Mouse (Mus musculus): Measurements from ENCODE around the gene Spns3. TPM values are rescaled to one million over a fixed set of nuclear protein-coding genes. Genes with fewer than 3 reads are reported as not detected.

Spns3 gene
- polyA plus RNA-seq, 1 experiment from 2014 or later = not detected

DNA sequence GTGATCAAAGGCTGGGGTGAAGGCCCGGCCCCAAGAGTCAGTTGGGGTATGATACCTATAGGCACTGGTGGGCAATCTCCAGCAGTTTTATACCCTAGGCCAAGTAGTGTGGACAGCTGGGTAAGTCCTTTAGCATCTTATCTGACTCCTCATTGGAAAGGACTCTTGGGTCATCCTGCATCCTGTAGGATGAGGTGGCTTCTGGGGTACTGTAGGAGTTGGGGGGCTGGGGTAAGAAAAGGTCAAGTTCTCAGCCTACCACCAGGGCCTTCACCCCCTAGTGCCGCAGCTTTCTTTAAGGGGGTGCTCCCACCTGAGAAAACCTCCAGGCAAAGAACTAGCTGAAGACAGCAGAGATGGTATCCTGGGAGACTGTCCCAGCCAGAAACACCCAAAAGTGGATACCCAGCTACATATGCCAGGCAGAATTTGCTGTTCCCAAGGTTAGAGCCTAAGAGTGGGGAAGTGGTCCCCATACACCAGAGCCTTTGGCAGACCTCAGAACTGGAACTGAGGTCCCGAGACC, 98.1 kb downstream of the Spns3 start:
- Histone ChIP-seq H3K9ac (ENCODE audit: low read length) (no peak overlapping the region), H3K4me2 (ENCODE audit: low read depth, low read length, severe bottlenecking) (no peak overlapping the region), H3K9me3 (ENCODE audit: control insufficient read depth, low read length) (no peaks in the 10 kb centered on the region), H3K4me1 (replicated peaks; ENCODE audit: control insufficient read depth, insufficient read depth, low read length) (0 out of 2 replicates have a peak, but pooled peaks cover 2% of the 10 kb centered on the region), H3K27ac (ENCODE audit: low read depth, low read length) (no peak overlapping the region), H3K4me3 (ENCODE audit: low read depth, low read length) (no peak overlapping the region), H3K27me3 (ENCODE audit: control insufficient read depth, insufficient read depth, low read length) (no peaks in the 10 kb centered on the region), H3K36me3 (ENCODE audit: control insufficient read depth, insufficient read depth, low read length) (peaks cover 37% of the 10 kb centered on the region)
- ATAC-seq (replicated peaks; ENCODE audit: low FRiP score) = no peak
- no peak for DNase-seq (ENCODE audit: low spot score)
- 72% methylated on average over 3 of the region's 3 CpGs for WGBS

DNA sequence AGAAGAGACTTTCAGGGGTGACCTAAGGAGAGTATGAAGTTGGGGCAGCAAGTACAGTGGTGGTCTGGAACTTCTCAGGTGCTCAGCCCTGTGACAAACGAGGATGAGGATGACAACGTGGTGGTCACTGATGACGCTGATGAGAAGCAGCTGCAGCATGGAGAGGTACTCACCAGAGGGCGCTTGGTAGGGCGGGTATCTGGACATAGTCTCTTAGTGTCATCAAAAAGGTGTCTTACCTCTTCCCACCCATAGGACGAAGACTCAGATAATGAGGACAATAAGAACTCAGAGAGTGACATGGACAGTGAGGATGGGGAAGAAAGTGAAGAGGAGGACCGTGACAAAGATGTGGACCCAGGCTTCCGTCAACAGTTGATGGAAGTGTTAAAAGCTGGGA, 102.8 kb downstream of the Spns3 start:
- DNase-seq (ENCODE audit: low spot score) (no peak), ATAC-seq (replicated peaks; ENCODE audit: low FRiP score) (no peak)
- H3K9me3 ChIP-seq (ENCODE audit: control insufficient read depth, low read length) = no peaks in the 10 kb centered on the region
- H3K27me3 ChIP-seq (ENCODE audit: control insufficient read depth, insufficient read depth, low read length) = no peaks in the 10 kb centered on the region
- peaks cover 71% of the 10 kb centered on the region for H3K36me3 ChIP-seq (ENCODE audit: control insufficient read depth, insufficient read depth, low read length)
- 90% methylated on average over 8 of the region's 8 CpGs for WGBS
- H3K4me1 ChIP-seq (replicated peaks; ENCODE audit: control insufficient read depth, insufficient read depth, low read length) = peaks cover 1% of the 10 kb centered on the region; the same call in 1 of the 2 replicates
- no peak overlapping the region for H3K27ac ChIP-seq (ENCODE audit: low read depth, low read length)
- H3K9ac ChIP-seq (ENCODE audit: low read length) = no peak overlapping the region
- no peak overlapping the region for H3K4me3 ChIP-seq (ENCODE audit: low read depth, low read length)
- no peak overlapping the region for H3K4me2 ChIP-seq (ENCODE audit: low read depth, low read length, severe bottlenecking)

DNA sequence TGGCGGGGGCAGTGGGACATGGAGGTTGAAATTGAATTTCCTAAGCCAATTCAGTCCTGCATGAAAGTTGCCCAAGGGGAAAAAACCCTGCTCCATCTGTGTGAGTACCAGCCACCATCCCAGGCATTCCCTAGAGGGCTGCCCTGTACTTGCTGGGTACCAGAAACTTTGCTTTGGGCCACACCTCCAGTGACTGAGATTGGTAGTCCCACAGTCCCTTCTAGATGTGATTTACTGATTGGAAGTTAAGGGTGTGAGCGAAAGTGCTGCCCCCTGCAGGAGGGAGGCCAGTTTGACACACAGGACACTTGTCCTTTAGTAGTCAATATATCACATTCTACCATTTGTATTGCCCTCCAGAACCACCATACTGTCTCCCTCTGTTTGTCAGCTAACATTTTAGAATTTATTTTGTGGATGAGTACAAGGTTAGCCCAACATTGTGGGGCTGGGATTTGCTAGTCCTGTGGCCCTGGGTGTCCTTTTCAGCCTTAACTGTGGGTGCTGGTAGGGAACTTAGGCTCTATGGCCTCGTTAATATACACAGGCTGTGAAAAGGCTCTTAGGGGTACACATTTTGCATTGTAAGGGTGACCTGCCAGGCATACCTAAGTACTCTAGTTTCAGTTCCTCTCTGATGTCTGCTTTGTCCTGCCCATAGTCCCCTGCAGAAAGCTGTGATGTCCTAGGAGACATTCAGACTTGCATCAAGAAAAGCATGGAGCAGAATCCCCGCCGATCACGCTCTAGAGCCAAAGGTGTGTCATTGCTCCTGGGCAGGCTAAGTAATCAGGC, 103.8 kb downstream of the Spns3 start:
- no peaks in the 10 kb centered on the region for H3K27me3 ChIP-seq (ENCODE audit: control insufficient read depth, insufficient read depth, low read length)
- no peak overlapping the region for H3K4me2 ChIP-seq (ENCODE audit: low read depth, low read length, severe bottlenecking)
- no peak overlapping the region for H3K9ac ChIP-seq (ENCODE audit: low read length)
- no peaks in the 10 kb centered on the region for H3K9me3 ChIP-seq (ENCODE audit: control insufficient read depth, low read length)
- peaks cover 65% of the 10 kb centered on the region for H3K36me3 ChIP-seq (ENCODE audit: control insufficient read depth, insufficient read depth, low read length)
- no peak for ATAC-seq (replicated peaks; ENCODE audit: low FRiP score)
- peak; percentile 73 for DNase-seq (ENCODE audit: low spot score)
- 84% methylated on average over 6 of the region's 6 CpGs for WGBS
- H3K27ac ChIP-seq (ENCODE audit: low read depth, low read length) = no peak overlapping the region
- H3K4me1 ChIP-seq (replicated peaks; ENCODE audit: control insufficient read depth, insufficient read depth, low read length) = peaks cover 5% of the 10 kb centered on the region; the same call in 1 of the 2 replicates
- no peak overlapping the region for H3K4me3 ChIP-seq (ENCODE audit: low read depth, low read length)

Other genes with a start within 250 kb of the Spns3 start
- gene Xaf1, start 248.9 kb downstream of the Spns3 start, polyA plus RNA-seq (2014; fragmentation: Nextera tagmentation; extraction: Ambion mirVana) = 1.4 and 2.4 TPM in 2 replicates
- gene Fbxo39, start 236.1 kb downstream of the Spns3 start, polyA plus RNA-seq (2014; fragmentation: Nextera tagmentation; extraction: Ambion mirVana) = not detected in 2 replicates
- 5.2 and 5.3 TPM in 2 replicates for gene Tekt1, start 188.1 kb downstream of the Spns3 start, polyA plus RNA-seq (2014; fragmentation: Nextera tagmentation; extraction: Ambion mirVana)
- gene Smtnl2, start 138.8 kb downstream of the Spns3 start, polyA plus RNA-seq (2014; fragmentation: Nextera tagmentation; extraction: Ambion mirVana) = 5.0 and 7.0 TPM in 2 replicates
- gene Ggt6, start 115.0 kb downstream of the Spns3 start, polyA plus RNA-seq (2014; fragmentation: Nextera tagmentation; extraction: Ambion mirVana) = not detected in 2 replicates
- 165 and 166 TPM in 2 replicates for gene Mybbp1a, start 109.2 kb downstream of the Spns3 start, polyA plus RNA-seq (2014; fragmentation: Nextera tagmentation; extraction: Ambion mirVana)
- gene Spns2, start 60.6 kb downstream of the Spns3 start, polyA plus RNA-seq (2014; fragmentation: Nextera tagmentation; extraction: Ambion mirVana) = 4.0 and 4.8 TPM in 2 replicates
- gene Ube2g1, start 56.8 kb upstream of the Spns3 start, polyA plus RNA-seq (2014; fragmentation: Nextera tagmentation; extraction: Ambion mirVana) = 105 and 110 TPM in 2 replicates
- 33.1 and 34.6 TPM in 2 replicates for gene Ankfy1, start 139.5 kb upstream of the Spns3 start, polyA plus RNA-seq (2014; fragmentation: Nextera tagmentation; extraction: Ambion mirVana)
- gene Cyb5d2, start 245.6 kb upstream of the Spns3 start, polyA plus RNA-seq (2014; fragmentation: Nextera tagmentation; extraction: Ambion mirVana) = 3.8 and 5.6 TPM in 2 replicates
- 10.6 and 11.0 TPM in 2 replicates for gene Zzef1, start 245.7 kb upstream of the Spns3 start, polyA plus RNA-seq (2014; fragmentation: Nextera tagmentation; extraction: Ambion mirVana)

Data from forebrain, embryonic 11.5 days (tissue).